Mouse (Mus musculus) liver, adult 2 months (tissue): Measurements from ENCODE around the gene Efcab3.

Experiments used
- CTCF ChIP-seq: fragments of 200-500 bp; IDR thresholded peaks from 2 replicates; pipeline ENCODE4 v1.5.1; 2011; ENCODE audit warnings: low read depth, low read length, control low read depth
- POLR2A ChIP-seq: fragments of 200-500 bp; IDR thresholded peaks from 2 replicates; pipeline ENCODE4 v1.6.1; 2011; ENCODE audit warnings: low read length, control low read depth; ENCODE audit not compliant: insufficient read depth; ENCODE audit errors: extremely low read depth

DNA sequence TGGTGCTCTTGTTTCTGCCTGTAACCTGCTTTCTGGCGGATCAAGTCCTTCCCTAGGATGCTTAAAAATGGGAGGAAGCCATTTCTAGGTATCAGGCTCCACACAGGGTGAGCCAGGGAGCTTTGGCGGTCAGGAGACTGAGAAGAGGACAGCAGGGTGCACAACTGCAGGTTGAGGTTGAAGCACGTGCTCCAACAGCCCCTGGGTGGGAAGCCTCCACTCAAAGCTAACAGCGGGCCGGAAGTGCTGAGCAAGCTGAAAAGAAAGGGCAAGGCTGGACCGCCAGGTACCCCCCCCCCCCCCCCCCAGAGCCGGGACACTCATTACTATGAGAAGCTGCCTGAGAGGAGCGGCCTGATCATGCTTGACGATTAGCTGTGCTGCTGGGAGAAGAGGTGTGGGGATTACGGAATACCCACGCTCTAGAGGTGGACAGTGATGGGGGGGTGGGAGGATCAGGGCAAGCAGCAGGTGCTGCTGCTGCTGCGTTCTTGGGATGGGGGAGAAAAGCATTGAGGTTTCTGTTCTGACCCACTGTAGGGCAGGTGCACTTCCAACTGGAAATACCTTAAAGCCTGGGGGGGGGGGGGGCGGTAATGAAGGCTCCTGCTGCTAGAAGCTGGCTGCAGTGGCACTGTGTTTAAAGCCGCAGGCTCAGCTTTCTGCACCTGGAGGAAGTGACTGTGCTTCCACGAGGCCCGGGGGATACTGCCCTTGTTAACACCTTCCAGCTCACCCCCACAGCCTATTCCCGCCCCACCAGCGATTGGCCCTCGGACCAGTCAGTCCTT, 88.0 kb downstream of the Efcab3 start:
- no peak for TF ChIP-seq CTCF
- no peak for TF ChIP-seq POLR2A
